Mouse (Mus musculus): ENCODE measurements at regions not wholly inside any gene's neighbourhood (a gene's known extent, or its start where the extent isn't known, plus 50 kb on each side); places are given as distances from the start of the nearest gene placed in this dataset.

DNA sequence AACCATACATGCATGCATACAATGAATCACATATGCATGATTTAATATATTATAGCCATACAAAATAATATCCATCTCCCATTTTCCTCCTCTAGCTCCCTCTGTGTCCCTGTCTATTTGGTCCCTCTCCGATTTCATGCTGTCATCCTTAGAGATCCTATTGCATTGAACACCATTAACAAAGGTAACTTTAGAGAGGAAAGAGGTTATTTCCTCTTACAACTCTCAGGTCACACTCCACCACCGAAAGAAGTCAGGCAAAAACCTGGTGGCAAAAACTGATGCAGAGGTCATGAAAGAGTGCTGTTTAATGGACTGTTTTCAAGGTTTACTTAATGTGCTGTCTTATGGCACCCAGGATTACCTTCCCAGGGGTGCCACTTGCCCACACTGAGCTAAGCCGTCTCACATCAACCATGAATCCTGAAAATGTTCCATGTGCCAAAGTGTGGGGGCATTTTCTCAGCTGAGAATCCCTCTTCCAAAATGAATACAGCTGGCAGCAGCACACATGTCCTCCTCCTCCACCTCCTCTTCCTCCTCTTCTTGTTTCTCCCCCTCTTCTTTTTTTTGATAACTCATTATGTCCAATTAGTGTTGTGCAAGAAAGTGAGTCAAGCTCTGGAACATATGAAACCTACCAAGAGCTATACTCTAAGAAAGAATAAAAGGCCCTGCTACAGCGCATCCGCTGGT is 212.4 kb downstream of the Efhb start:
- WGBS, result 90% methylated on average over 5 of the region's 5 CpGs
- H3K9me3 ChIP-seq, result no peaks in the 10 kb centered on the region
- no peaks in the 10 kb centered on the region for H3K4me1 ChIP-seq (replicated peaks)
- no peak overlapping the region for H3K27ac ChIP-seq
- DNase-seq (ENCODE audit: low spot score), result no peak
- H3K4me3 ChIP-seq, result no peak overlapping the region
- no peaks in the 10 kb centered on the region for H3K27me3 ChIP-seq (ENCODE audit: insufficient read depth, poor library complexity, severe bottlenecking)
- no peaks in the 10 kb centered on the region for H3K36me3 ChIP-seq

DNA sequence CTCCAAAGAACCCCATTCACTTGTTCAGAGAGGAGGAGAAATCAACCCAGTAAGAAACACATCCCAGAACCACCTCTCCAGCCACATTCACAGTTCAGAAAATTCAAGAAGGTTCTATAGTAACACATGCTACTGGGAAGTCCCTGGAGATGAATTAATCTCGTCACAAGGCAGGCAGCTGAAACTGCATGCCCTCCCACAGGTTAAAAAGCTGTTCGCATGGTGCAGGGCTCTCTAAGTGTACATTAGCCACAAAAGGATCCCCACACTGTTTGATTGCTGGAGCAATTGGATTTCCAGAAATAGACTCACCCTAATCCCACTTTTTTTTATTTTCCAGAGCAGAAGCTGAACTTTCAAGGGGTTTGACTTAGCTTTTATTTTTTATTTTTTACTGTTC is 214.6 kb downstream of the Efhb start:
- no peak overlapping the region for H3K4me3 ChIP-seq
- WGBS, result 58% methylated on average over 2 of the region's 2 CpGs
- H3K36me3 ChIP-seq, result no peaks in the 10 kb centered on the region
- H3K9me3 ChIP-seq, result no peaks in the 10 kb centered on the region
- no peak for DNase-seq (ENCODE audit: low spot score)
- no peak overlapping the region for H3K27ac ChIP-seq
- no peaks in the 10 kb centered on the region for H3K27me3 ChIP-seq (ENCODE audit: insufficient read depth, poor library complexity, severe bottlenecking)
- H3K4me1 ChIP-seq (replicated peaks), result no peaks in the 10 kb centered on the region

DNA sequence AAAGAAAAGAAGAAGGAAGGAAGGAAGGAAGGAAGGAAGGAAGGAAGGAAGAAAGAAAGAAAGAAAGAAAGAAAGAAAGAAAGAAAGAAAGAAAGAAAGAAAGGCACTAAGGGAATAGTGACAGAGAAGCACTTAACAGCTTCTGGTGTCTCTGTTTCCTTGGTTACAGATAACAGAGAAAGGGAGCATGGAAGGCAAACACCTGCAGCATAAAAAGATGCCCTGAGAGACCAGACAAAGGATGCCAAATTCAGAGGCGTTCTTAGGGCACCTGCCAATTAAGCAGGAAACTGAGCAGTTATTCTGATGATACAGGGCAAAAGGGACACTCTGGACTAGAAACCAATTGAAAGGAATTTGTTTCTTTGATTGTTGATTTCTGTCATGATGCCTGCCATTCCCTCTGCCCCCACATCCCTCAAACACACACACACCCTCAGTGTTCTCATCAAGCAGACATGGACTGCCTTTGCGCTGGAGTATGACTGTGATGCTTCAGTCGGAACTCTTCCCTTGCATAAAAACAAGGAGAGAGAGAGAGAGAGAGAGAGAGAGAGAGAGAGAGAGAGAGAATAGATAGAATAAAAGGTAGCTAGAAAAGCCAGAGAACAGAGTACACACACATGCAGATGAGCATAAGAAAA is 215.4 kb downstream of the Efhb start:
- Histone ChIP-seq H3K27me3 (ENCODE audit: insufficient read depth, poor library complexity, severe bottlenecking) (no peaks in the 10 kb centered on the region), H3K4me3 (no peak overlapping the region), H3K9me3 (no peaks in the 10 kb centered on the region), H3K4me1 (replicated peaks) (no peaks in the 10 kb centered on the region), H3K36me3 (no peaks in the 10 kb centered on the region), H3K27ac (no peak overlapping the region)
- DNase-seq (ENCODE audit: low spot score), result no peak
- WGBS, result 77% methylated on average over 3 of the region's 3 CpGs

DNA sequence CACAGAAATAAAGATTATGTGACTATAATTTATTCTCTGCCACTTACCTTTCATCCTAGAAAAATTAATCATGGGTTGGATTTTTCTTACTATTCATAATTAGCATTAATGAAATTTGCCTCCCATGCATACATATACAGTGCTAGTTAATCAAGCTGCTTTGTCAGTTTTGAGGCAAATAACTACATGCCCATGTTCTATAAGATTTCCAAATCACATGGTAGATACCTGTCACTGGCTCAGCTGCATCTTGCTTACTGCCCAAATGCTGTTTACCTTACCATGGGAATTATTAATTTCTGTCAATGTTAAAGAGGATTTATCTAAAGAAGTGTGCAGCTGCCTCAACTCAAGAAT is 252.7 kb downstream of the Efhb start:
- H3K27ac ChIP-seq, result no peak overlapping the region
- H3K9me3 ChIP-seq, result no peaks in the 10 kb centered on the region
- DNase-seq (ENCODE audit: low spot score), result no peak
- H3K27me3 ChIP-seq (ENCODE audit: insufficient read depth, poor library complexity, severe bottlenecking), result no peaks in the 10 kb centered on the region
- no peak overlapping the region for H3K4me3 ChIP-seq
- no peaks in the 10 kb centered on the region for H3K36me3 ChIP-seq
- H3K4me1 ChIP-seq (replicated peaks), result peaks cover 11% of the 10 kb centered on the region

DNA sequence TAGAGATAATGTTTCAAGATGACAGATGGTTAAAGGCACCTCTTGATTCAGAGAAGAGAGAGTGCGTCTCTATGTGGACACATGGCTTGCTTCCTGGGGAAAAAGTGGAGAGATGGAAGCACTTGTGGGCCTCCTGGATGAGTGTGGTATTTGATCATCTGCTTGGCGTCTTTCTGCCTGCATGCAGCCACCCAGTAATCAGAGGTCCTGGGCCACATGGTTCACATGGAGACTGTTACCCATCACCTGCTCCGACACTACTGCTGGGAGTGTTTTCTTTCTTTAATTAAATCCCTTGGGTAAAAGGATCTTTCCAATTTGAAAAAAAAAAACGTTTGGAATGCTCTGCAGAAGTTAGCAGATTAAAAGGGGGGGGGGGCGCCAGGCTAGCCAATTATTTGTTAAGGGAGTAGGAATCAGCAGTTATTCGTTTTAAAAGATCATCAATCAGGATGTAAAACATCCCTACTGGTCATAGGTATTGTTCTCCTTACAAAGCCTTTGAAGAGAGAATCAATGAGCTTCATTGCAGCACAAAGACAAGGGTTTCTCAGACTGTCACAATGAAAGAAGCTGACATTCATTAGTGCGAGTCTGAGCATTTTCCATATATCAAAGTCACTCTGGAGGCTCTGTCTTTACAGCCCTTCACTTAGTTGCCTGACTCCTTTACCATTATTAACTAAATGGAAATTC is 253.3 kb downstream of the Efhb start:
- H3K27me3 ChIP-seq (ENCODE audit: insufficient read depth, poor library complexity, severe bottlenecking), result no peaks in the 10 kb centered on the region
- peak; percentile 5 for DNase-seq (ENCODE audit: low spot score)
- H3K9me3 ChIP-seq, result no peaks in the 10 kb centered on the region
- peaks cover 11% of the 10 kb centered on the region for H3K4me1 ChIP-seq (replicated peaks)
- H3K4me3 ChIP-seq, result no peak overlapping the region
- no peak overlapping the region for H3K27ac ChIP-seq
- WGBS, result 24% methylated on average over 7 of the region's 7 CpGs
- no peaks in the 10 kb centered on the region for H3K36me3 ChIP-seq
